In genomic region chr4:98865386-98866237, GRCm38 (mm10) we compare ENCODE assay signal across 17 mouse cellular contexts. TPM values are rescaled to one million over a fixed set of nuclear protein-coding genes. Genes with fewer than 3 reads are reported as not detected.
DNase-seq lines count a peak whose midpoint lies in the region; ATAC-seq lines count a peak whose summit lies in the region.
"Had no signal": no experiment of that assay in that cellular context is flagged by ENCODE, and none has a peak within 500 bp of the region (broad histone marks: within the 10 kb centered on the region; RNA-seq: fewer than 3 reads in every experiment).

No protein-coding gene starts in this region.

- peaks cover 3% of the 10 kb centered on the region; the same call in 1 of the 2 replicates for H3K4me1 ChIP-seq in limb, embryonic 15.5 days
- H3K4me1 ChIP-seq: heart, embryonic 13.5 days; liver, embryonic 15.5 days; megakaryocyte, embryonic 14.5 days had no signal

- peak; percentile 74 for DNase-seq in heart, adult 11 months
- no peak for DNase-seq in heart, postnatal 4 days
- peak; percentile 91 for DNase-seq in ZHBTc4 (ENCODE audit: low read depth, low spot score)
- DNase-seq in layer of hippocampus, adult 9-11 months, result peak; percentile 16
- DNase-seq in thymus, postnatal 25 days, result no peak
- no peak for DNase-seq in urinary bladder, postnatal 4 days (ENCODE audit: low spot score in 2 of 2)
- DNase-seq in adrenal gland, adult 18-20 months (ENCODE audit: low spot score in 2 of 2), result no peak
- DNase-seq: cerebellum, adult 11 months; kidney, adult 11 months; retina, postnatal 1 day had no signal

- no peak overlapping the region for H3K9ac ChIP-seq in limb, embryonic 15.5 days
- H3K9ac ChIP-seq: heart, embryonic 13.5 days; liver, embryonic 15.5 days had no signal

- peak overlapping the region; percentile 75 for H3K27ac ChIP-seq in limb, embryonic 15.5 days
- H3K27ac ChIP-seq: heart, embryonic 13.5 days; liver, embryonic 15.5 days had no signal

- ATAC-seq in limb, embryonic 15.5 days (ENCODE audit: insufficient number of reproducible peaks, low FRiP score, low TSS enrichment, low read depth), result peak; percentile 14; the same call in 1 of the 2 replicates
- ATAC-seq: CD4-positive, CD25-positive, alpha-beta regulatory T cell, adult 4 months had no signal

- H3K36me3 ChIP-seq in limb, embryonic 15.5 days, result no peaks in the 10 kb centered on the region
- H3K36me3 ChIP-seq: heart, embryonic 13.5 days; liver, embryonic 15.5 days had no signal

- WGBS in limb, embryonic 15.5 days, result 52% methylated on average over 14 of the region's 14 CpGs

- no peak overlapping the region for H3K4me2 ChIP-seq in limb, embryonic 15.5 days
- H3K4me2 ChIP-seq: heart, embryonic 13.5 days; liver, embryonic 15.5 days had no signal

- H3K4me3 ChIP-seq in limb, embryonic 15.5 days, result no peak overlapping the region
- H3K4me3 ChIP-seq: heart, embryonic 13.5 days; liver, embryonic 15.5 days; megakaryocyte, embryonic 14.5 days had no signal

- no peaks in the 10 kb centered on the region for H3K9me3 ChIP-seq in limb, embryonic 15.5 days
- H3K9me3 ChIP-seq: liver, embryonic 15.5 days had no signal

- no peaks in the 10 kb centered on the region for H3K27me3 ChIP-seq in limb, embryonic 15.5 days
- H3K27me3 ChIP-seq: heart, embryonic 13.5 days; liver, embryonic 15.5 days; megakaryocyte, embryonic 14.5 days had no signal

RNA-seq across cellular contexts. Expression of gene I0C0044D17Rik, which starts 42.0 kb away (rescaled TPM):
- not detected for total RNA-seq in heart, postnatal 4 days (2021)
- not detected in 2 replicates for polyA plus RNA-seq in limb, embryonic 15.5 days (2015; fragmentation: Nextera tagmentation; extraction: Ambion mirVana)
- not detected for total RNA-seq in adrenal gland, adult 18-20 months (2021)
- polyA plus RNA-seq: CD4-positive, CD25-positive, alpha-beta regulatory T cell, adult 4 months; frontal cortex, adult 2 months; heart, embryonic 13.5 days; liver, embryonic 15.5 days; stomach, embryonic 16.5 days had no signal

RNA-seq across cellular contexts. Expression of gene Kank4, which starts 48.3 kb away (rescaled TPM):
- total RNA-seq in heart, postnatal 4 days (2021), result 1 to 10 TPM; 2.4 to 3.3 TPM
- polyA plus RNA-seq in limb, embryonic 15.5 days (2015; fragmentation: Nextera tagmentation; extraction: Ambion mirVana), result 1.4 and 1.9 TPM in 2 replicates
- 1 to 10 TPM; 2.6 to 2.8 TPM for total RNA-seq in adrenal gland, adult 18-20 months (2021)
- polyA plus RNA-seq: CD4-positive, CD25-positive, alpha-beta regulatory T cell, adult 4 months had no signal

RNA-seq across cellular contexts. Expression of gene Usp1, which starts 58.0 kb away (rescaled TPM):
- total RNA-seq in heart, postnatal 4 days (2021), result 10 to 100 TPM; 37.5 to 44.3 TPM
- 66.6 and 82.6 TPM in 2 replicates for polyA plus RNA-seq in limb, embryonic 15.5 days (2015; fragmentation: Nextera tagmentation; extraction: Ambion mirVana)
- 10 to 100 TPM; 24.6 to 27.2 TPM for total RNA-seq in adrenal gland, adult 18-20 months (2021)

Comparison
In these comparisons a context has a peak if more than half of its experiments do, and no peak if none do; other contexts are left out.
1. DNase-seq: peak in heart, adult 11 months (single experiment), ZHBTc4 (single experiment) and layer of hippocampus, adult 9-11 months (single experiment); none in heart, postnatal 4 days (single experiment), thymus, postnatal 25 days (single experiment), urinary bladder, postnatal 4 days (0 of 2) and adrenal gland, adult 18-20 months (0 of 2).